Mouse (Mus musculus): ENCODE results near the gene Slc39a8.

DNA sequence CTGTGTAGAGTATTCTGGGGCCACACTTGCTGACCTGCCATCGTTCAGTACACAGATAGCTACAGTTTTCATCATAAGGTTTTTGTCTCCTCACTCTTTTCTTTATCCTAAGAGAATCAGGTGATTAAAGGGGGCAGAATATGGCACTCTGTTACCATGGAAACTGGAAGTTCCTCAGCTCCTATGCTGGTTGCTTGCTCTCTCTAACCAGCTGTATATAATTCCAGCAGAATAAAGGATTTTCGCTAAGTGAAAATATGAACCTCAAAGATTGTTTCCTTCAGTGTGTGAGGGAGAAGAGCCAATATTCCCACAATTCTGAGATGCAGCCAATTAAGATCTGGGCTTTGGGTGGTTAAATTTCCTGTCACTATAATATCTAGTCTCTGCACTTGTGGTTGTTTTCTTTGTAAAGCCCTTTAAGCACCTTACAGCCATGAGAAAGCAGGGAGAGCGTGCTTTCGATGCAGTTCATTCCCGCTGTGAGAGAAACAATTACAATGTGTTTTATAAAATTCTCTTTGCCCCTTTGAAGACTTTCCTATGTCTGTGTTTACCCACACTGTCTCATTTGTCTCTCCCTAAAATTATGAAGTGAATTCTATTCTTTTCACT, 93.6 kb downstream of the Slc39a8 start:
- no peak for TF ChIP-seq POLR2A (IDR thresholded peaks at IDR 0.05; ENCODE audit: low read depth, low read length)
- TF ChIP-seq CTCF (conservative IDR thresholded peaks at IDR 0.05; ENCODE audit: insufficient read depth, insufficient read length, low read depth, low read length) = no peak
